Mouse (Mus musculus) gastrocnemius, postnatal 10 days (tissue): ENCODE data around the gene Pxmp2. TPM values are rescaled to one million over a fixed set of nuclear protein-coding genes. Genes with fewer than 3 reads are reported as not detected.

Experiments
- DNase-seq: peaks from one replicate; pipeline ENCODE4 v3.0.0; 2021; ENCODE audit warnings: mixed read lengths
- total RNA-seq, 2 experiments: library from RNA; stranded (reverse); gene quantifications; 2 replicates each; pipeline ENCODE4 v1.2.3; 2021

Pxmp2 gene
- total RNA-seq, 2 experiments from 2014 or later: 25.9 to 26.6 TPM

- peak; percentile 93 for DNase-seq
These were observed 55.1 kb downstream of the Pxmp2 start, which contains the start of gene Ankle2 for GRCm38 (mm10) chr5:110230780-110231461. Gene Ankle2, plus strand, starts transcription at chr5:110231004.

- DNase-seq: no peak
These were observed 55.6 kb downstream of the Pxmp2 start for GRCm38 (mm10) chr5:110230401-110230779.

GRCm38 (mm10) chr5:110227336-110227883 lies 58.6 kb downstream of the Pxmp2 start:
- no peak for DNase-seq

- no peak for DNase-seq
These were observed 60.9 kb downstream of the Pxmp2 start for GRCm38 (mm10) chr5:110225056-110225455.

Other genes with a start within 250 kb of the Pxmp2 start
- gene Gm17655, start 213.7 kb downstream of the Pxmp2 start, total RNA-seq: 1 to 10 TPM; 1.9 to 2.7 TPM
- under 1 TPM; 0.28 to 0.34 TPM for gene Gm35315, start 191.8 kb downstream of the Pxmp2 start, total RNA-seq
- under 1 TPM in 1 of 2 experiments, not detected in 1; 0.07 TPM for gene Plcxd1, start 186.2 kb downstream of the Pxmp2 start, total RNA-seq
- 10 to 100 TPM; 19.6 to 22.5 TPM for gene Gtpbp6, start 178.0 kb downstream of the Pxmp2 start, total RNA-seq
- gene Zfp605, start 176.1 kb downstream of the Pxmp2 start, total RNA-seq: 1 to 10 TPM; 3.1 to 3.2 TPM
- 10 to 100 TPM; 14.9 to 21.0 TPM for gene Chfr, start 150.3 kb downstream of the Pxmp2 start, total RNA-seq
- gene Golga3, start 109.5 kb downstream of the Pxmp2 start, total RNA-seq: 10 to 100 TPM; 38.7 to 39.5 TPM
- gene Ankle2, start 55.2 kb downstream of the Pxmp2 start, total RNA-seq: 10 to 100 TPM; 23.4 to 28.1 TPM
- 10 to 100 TPM; 22.6 to 26.7 TPM for gene Pgam5, start 16.3 kb downstream of the Pxmp2 start, total RNA-seq
- gene Pole, start 120 bp upstream of the Pxmp2 start, total RNA-seq: 1 to 10 TPM; 6.0 to 6.1 TPM
- gene P2rx2, start 57.0 kb upstream of the Pxmp2 start, total RNA-seq: not detected
- not detected for gene Lrcol1, start 58.5 kb upstream of the Pxmp2 start, total RNA-seq
- 10 to 100 TPM; 33.5 to 37.7 TPM for gene Fbrsl1, start 162.3 kb upstream of the Pxmp2 start, total RNA-seq